Mouse (Mus musculus): ENCODE measurements around the gene Stn1.
"Not testable (repeated sequence)": the region's sequence is repeated elsewhere in the genome, so short reads cannot be mapped to it uniquely, and the experiment has no call there.

Gene Stn1

DNA sequence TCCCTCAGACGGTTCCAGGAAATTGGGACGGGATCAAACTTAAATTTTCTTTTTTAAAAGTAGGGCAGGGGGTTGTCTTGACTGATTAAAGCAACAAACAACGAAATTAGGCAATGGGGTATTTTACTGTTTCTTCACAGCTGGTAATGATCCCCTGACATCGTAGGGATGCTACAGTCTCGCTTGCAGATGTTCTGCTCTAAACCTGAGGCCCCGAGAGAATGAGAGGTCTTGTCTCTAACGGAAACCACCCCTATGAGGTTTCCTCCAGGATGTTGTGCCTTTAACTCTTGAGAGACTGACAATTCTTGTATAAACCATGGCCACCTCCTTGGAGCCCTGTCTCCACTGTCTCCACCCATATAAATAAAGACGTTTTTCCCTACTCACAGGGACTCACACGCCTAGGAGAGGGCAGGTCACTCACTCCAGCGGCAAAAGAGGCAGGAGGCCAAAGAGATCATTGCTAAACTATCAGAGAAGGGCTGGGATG lies at the start of gene Stn1:
Gene Stn1 (minus strand): TSS at position 208 of the 493 bp plus-strand sequence.
- no peak for DNase-seq (ENCODE audit: low spot score)

DNA sequence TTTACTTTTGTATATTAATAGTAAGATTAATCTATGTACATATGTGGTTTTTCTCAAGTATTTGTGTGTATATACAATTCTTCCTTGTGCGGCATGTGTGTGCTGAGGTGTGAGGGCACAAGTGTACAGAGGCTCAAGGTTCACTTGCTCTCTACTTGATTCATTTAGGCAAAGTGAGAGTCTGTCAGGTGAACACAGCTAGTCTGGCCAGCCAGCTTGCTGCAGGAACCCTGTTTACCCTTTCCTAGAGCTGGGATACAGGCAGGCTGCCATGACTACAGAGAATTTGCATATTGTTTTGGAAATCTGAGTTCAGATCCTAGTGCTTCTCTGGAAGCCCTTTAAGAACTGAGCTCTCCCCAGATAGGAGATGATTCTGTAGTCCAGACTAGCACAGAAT lies 49.7 kb upstream of the Stn1 start:
- DNase-seq (ENCODE audit: low spot score): no peak

DNA sequence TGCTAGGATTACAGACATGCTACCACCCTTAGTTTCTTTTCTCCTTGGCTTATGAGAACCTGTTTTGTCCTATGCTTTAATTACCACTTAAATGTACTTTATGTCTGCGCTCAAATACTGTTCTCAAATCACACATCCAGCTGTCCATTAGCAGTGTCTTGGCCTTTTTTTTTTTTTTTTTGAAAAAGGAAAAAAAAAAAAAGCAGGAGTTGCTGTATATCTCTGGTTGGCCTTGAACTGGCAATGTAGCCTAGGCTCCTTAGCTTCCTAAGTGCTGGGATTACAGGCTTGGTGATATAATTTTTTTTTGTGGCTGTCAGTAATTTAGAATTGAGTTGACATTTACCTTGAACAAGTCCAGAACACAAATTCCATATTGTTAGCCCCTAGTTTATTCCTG lies 48.5 kb upstream of the Stn1 start:
- DNase-seq (ENCODE audit: low spot score): no peak

DNA sequence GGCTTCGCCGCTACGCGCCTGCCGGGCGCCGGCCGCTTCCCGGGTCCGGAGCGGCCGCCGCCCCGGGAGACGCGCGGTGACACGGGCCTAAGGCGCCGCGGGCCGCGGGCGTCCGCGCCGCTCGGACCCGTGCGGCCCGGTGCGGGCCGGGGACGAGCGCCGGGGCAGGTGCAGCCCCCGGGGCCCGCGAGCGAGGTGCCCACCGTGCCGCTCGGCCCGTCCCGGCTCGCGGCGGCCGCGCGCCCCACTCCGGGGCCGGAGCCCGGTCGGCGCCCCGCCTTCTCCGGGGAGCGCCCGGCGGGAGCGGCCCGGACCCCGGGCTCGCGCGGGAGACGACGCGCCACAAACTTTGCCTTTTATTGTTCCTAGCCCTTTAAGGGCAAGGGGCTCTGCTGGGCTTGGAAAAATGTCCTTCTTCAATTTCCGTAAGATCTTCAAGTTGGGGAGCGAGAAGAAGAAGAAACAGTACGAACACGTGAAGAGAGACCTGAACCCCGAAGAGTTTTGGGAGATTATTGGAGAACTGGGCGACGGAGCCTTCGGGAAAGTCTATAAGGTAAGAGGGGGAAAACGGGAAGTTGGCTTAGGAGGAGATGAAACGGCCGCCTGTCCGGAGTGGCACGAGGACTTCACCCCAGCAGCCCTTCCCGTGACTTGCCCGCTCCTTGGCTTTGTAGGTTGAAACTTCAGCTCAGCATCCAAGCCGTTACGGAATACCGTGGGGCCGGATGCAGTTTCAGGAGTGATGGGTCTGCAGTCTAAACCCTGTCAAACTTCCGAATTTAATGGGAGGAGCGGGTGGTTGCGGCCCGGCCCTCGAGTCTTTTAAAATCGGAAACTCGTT lies 42.7 kb upstream of the Stn1 start:
- peak; percentile 63 for DNase-seq (ENCODE audit: low spot score)

DNA sequence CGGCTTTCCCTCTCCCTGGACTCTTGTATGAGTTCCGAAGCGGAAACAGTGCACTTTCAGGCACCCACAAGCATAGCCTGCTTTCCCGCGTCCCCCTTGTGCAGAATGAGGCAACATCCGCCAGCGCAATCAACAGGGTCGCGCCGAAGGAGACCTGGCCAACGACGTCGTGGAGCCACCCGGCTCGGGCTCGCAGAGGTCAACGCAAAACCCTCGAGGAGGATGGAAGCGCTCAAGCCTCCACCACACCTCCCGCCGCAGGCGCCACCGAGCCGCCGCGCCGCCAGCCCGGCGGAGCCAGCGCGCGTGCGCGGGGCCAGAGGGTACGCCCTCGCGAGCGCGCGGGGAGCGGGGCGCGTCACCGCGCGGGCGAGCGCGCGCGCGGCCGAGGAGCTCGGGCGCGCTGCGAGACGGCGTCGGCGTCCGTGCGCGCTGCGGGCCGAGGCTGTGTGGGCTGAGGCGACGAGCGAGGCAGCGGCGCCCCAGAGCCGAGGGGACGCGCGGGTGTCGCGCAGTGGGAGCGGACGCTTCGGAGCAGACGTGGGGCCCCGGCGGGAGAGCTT lies 42.0 kb upstream of the Stn1 start, which contains the start of gene Slk:
Gene Slk (plus strand): TSS at position 454 of the 563 bp plus-strand sequence.
- DNase-seq (ENCODE audit: low spot score): peak; percentile 85

DNA sequence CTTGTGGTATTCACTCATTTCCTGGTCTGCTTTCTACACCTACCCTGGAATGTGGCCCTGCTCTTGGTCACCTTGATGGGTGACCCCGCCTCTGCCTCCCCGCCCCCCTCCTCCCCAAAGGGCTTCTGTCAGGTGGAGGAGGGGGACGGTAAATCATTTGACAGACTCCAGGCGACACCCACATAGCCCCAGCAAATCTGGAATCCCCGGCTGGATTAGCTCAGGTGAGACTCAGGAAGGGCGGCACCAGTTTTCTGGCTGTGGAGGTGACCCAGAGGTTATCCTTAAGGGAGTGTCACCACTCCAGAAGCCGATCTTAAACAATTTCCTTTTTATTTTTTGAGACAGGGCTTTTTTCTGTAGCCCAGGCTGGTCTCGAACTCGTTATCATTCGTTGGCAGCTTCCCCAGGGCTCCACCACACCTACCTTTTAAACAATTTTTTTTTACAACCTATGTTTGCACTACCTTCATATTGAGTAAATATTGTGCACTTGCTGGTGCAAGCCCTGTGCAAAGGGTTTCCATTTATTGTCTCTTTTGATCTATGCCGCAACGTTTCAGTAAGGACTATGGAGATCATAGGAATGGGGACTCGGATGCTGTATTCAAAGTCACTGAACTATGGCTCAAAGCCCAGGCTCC lies 41.4 kb upstream of the Stn1 start:
- DNase-seq (ENCODE audit: low spot score): no peak

DNA sequence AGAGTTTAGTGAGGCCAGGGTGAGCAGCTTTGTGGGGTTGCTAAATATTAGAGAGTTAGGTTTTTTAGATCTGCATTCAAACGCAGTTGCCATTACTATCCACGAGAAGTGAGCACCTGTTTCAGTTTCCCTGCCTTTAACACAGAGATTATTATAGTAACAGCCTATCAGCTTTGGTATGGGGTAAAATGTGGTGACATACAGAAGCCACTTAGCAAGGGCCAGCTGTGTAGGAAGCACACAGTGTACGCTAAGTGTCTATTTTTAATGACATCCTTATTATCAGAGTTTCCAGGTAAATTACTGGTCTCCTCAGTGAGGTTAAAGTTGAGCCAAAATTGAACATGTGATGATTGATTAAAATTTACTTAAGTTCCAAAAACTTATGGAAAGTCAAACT lies 36.4 kb upstream of the Stn1 start:
- DNase-seq (ENCODE audit: low spot score): no peak

DNA sequence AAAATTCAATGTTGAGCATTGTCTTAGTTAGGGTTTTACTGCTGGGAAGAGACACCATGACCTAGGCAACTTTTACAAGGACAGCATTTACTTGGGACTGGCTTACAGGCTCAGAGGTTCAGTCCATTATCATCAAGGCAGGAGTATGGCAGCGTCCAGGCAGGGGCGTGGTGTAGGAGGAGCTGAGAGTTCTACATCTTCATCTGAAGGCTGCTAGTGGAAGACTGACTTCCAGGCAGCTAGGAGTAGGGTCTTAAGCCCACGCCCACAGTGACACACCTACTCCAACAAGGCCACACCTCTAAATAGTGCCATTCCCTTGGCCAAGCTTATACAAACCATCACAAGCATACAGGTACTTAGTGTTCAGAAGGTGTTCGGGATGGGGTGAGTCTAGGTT lies 34.7 kb upstream of the Stn1 start:
- DNase-seq (ENCODE audit: low spot score): not testable (repeated sequence)

DNA sequence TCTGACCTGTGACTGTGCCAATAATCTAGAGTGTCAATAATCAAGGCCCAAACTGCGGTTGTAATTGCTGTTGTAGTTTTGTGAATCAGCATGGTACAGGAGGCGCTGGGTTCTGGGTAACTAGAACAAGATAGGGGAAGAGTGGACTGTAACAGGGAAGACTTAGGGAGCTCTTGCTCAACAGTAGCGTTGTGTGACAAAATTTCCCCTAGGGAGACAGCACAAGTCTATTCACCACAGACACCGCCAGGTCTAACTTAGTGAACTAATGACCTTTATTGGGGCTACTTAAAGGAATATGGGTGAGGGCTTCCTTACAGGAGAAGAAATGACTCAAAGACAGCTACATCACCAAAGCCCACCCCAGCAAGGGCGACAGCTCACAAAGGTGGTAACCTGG lies 32.7 kb upstream of the Stn1 start:
- DNase-seq (ENCODE audit: low spot score): no peak

DNA sequence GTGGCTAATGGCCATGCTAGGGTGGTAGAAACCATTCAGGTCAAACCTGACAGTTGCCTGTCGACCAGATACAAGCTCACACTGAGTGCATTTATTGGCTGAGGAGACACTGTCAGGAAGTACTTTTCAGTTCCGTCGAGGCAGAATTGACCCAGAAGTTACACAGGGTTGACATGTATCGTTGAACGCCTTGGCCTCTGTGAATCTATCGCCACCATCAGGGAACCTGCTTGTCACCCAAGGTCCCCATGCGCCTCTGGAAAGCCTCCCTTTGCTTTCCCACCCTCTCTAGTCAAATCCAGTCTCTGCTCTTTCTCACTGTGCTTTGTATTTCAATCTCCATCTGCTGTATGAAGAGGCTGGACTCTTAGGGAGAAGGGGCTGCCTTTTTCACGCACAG lies 28.7 kb upstream of the Stn1 start:
- no peak for DNase-seq (ENCODE audit: low spot score)

DNA sequence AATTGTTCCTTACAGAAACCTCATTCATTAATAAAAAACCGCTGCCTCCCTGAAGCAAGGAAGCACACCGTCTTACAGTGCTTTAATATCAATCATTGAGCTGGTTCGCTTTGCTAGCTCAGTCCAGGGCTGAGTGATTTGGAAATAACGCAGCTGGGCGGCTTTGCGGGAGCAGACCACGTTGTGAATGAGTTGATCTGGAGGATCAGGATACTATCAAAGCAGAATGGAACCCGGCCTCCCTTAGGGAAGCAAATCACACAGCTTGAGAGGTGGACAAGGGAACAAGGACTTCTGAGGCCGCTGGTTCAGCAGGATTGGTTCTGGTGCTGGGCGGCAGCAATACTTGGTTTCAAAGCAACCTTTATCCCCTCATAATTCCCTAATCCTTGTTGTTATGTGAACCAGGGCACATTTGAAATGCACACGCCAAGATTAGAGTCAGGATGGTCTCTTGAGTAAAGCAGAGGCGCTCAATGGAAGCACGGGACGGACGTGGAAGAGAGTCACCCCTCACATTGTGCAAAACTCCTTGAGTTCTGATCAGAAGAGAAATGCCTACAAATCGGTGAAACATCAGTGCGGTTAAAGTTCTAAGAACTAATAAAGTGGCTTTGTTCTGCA lies 27.8 kb upstream of the Stn1 start:
- peak; percentile 20 for DNase-seq (ENCODE audit: low spot score)

DNA sequence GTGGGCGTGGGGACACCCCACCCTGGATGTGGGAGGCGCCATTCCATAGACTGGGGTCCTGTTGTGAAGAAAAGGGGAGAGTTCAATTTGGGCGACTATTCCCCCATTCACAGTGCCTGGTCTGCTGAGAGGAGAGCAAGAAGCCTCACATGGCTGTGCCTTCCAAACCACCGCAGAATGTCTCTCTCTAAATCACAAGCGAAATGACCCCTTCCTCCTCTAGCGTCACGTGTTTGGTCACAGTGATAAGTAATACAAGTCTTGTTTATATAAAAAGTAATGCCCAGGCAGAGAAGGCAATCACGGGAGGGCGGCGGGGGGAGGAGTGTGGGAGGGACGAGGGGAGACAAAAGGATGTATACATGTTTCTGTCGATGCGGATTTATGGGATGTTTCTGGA lies 26.4 kb upstream of the Stn1 start:
- DNase-seq (ENCODE audit: low spot score): no peak

DNA sequence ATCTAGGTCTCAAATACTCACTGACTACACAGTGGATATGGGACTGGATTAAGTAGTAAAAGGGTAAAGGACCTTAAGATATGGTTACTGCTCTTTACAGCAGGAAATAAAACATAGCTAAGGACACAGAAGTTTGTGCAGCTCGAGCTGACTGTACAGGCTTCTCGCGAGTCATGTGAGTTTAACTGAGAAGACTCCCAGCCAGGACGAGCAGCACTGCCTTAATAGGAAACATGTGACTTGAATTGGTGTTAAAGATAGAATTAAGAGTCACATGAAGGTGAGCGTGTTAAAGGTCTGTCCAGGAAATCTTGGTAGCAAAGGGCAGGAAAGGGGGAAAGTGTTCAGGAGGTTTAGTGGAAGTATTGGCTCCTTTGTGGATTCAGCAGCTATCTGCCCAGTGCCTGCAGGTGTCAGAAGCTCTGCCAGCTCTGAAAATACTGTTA lies 24.7 kb upstream of the Stn1 start:
- no peak for DNase-seq (ENCODE audit: low spot score)

DNA sequence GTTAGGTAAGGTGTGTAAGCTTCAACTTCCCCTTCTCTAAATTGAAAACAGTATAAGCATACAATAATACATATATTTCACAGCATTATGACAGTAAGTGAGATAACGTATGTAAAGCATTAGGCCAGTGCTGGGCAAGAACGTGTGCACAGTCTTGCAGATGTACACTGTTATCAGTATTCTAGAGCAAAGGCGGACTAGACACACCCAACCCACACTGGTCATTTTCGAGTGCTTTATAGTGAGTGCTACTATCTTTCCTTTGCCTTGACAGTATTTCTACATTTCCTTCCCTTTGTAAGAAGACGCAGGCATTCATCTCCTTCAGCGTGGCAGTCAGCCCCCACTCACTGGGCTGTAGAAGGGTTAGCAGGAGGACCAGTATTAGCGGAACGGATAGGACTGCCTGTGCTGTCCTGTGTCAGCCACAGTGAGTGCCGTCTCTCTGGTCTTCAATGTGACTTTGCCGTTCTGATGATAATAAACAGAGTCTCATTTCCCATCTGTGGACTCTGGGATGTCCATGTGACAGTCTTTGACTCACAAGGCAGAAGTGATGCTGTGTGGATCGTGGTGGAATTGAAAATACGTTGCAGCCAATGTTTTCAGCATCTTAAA lies 23.3 kb upstream of the Stn1 start:
- no peak for DNase-seq (ENCODE audit: low spot score)

DNA sequence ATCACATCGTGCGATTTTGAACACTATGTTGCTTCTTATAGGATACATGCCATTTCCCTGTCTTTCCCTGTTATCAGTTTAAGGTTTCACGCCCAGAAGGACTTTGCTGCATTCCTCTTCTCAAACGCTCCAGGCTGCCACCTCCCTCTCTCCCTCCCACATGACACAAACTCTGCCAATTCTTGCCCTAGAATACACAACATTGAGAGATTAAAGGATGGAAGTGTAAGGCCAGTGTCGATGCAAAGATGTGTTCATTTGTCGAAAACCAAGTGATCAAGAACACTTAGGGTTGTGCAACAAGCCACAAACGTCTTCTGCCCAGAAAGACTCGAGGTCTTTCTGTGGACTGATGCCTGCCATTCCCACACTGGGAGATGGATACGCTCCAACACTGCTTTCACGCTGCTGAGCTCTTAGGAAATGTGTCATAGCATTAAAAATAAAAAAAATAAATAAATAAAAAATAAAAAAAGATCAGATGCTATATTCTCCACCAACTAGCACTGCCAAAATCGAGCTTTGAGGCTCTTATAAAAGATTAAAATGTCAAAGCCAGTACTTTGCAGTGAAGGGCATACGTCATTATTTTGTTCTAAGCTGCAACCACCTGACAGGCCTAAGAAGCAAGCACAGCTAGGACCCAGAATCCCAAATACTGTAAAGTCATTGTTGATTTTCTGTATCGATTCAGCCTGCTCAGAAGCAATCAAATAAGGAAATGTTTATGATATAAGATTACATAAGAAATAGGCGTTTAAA lies 22.6 kb upstream of the Stn1 start:
- no peak for DNase-seq (ENCODE audit: low spot score)

DNA sequence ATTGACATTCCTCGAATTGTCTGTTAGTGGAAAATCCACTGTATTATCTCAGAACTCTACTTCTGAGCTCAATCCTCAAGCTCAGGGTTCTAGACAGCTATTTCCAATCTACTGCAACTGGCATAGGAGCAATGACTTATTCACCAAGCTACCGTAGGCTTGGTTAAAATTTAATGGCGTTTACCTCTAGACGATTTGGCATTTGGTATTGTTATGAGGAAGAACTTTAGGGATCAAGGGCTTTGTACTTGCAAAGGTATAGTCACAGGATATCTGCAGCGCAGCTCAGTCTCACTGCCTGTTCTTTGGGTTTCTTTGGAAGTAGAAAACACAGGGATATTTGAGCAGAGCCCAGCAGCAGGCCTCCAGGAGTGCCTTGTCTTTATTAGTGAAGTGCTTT lies 21.8 kb upstream of the Stn1 start:
- DNase-seq (ENCODE audit: low spot score): no peak

DNA sequence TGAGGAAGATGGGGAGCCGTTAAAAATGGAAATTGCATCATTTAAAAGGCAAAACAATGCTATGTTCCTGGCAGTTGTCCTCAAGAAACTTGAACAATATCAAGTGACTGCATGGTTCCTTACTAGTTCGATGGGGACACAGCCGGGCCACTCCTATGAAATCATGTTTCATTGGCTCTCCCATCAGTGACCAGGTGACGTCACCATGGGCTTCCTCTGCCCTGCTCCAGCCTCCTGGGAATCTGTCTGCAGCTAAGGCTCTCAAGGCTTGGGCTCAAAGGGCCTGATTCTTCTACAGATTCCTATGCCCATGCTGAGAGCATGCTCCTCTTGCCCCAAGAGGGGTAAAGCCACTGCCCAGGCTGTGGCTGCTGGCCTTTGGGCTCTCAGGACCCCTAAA lies 12.3 kb upstream of the Stn1 start:
- DNase-seq (ENCODE audit: low spot score): no peak

DNA sequence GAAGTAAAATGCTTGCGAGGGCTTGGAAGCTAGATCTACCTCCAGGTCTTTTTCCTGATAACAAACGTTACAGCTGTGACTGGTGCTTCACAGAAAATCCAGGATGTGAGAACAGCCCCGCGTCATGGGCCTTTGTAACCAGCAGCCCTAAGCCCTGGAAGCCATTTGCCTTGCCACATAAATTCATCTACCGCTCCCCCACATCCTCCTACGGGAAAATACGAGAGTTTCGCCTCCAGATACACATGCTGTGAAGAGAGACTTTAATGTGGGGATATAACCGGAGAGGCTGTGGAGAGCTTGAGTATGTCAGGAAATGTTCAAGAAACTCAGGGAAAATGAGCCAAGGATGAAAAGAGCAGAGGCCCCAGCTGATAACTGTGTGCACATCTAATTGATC lies 11.9 kb upstream of the Stn1 start:
- no peak for DNase-seq (ENCODE audit: low spot score)

DNA sequence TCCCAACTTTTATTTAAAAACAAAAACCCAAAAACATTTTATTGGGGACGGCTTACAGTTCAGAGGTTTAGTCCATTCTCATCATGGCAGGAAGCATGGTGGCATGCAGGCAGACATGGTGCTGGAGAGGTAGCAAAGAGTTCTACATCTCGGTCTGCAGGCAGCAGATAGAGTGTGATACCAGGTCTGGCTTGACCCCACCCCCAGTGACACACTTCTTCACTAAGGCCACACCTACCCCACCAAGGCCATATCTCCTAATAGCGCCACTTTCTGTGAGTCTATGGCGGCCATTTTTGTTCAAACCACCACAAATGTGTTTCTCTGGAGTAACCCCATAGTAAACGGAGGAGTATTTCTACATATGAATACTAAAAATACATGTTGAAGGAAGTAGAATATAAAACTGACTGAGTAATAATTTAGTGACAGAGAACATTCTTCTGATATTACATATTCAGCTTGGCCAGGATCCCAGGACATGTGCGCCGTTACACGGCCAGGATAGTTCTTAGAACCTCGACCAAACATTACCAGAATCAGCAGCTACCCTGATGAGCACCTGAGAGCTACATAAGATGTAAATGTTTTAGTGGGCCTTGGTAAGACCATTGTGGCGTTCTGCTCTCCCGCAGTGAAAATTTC lies 11.2 kb upstream of the Stn1 start:
- DNase-seq (ENCODE audit: low spot score): no peak

DNA sequence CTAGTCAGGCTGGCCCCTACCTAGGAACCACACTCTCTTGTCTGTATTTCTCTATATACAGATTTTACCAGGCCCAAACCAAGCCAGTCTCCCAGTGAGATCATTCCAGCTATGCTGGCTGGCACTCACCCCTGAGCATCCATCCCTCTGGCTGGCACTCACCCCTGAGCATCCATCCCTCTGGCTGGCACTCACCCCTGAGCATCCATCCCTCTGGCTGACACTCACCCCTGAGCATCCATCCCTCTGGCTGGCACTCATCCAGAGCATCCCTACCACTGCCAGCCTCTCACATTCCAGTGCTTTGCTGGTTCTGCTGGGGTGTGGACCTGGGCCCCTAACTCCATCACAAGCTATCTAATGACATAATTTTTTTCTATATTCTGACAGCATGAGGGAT lies 8.2 kb upstream of the Stn1 start:
- DNase-seq (ENCODE audit: low spot score): no peak

DNA sequence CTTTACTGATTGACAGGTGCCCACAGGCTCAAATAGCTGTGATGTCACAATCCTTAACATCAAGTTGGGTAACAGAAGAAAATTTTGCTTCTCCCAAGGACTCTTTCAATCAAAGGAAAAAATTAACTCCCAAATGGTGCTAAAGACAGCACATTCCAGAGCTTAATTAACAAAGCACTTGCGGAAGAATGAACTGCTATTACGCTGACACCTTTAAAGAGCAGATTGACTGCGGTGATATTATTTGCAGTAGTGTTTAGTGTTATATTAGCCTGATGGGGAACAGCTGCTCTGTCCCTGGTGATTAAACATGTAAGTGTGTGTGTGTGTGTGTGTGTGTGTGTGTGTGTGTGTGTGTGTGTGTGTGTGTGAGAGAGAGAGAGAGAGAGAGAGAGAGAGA lies 7.7 kb upstream of the Stn1 start:
- no peak for DNase-seq (ENCODE audit: low spot score)
